19 mouse cellular contexts compared by ENCODE assay signal in genomic region chr14:59690954-59691353, GRCm38 (mm10).
A peak's percentile ranks its signal among the peaks of the same experiment; 100 is the strongest.
DNase-seq lines count a peak whose midpoint lies in the region; ATAC-seq and TF ChIP-seq lines count a peak whose summit lies in the region.
"Had no signal": no experiment of that assay in that cellular context is flagged by ENCODE, and none has a peak within 500 bp of the region (broad histone marks: within the 10 kb centered on the region; RNA-seq: fewer than 3 reads in every experiment).

No protein-coding gene starts in this region.

- TF ChIP-seq CTCF in CH12.LX (conservative IDR thresholded peaks at IDR 0.05 in 1 of 2, IDR thresholded peaks at IDR 0.05 in 1 of 2; ENCODE audit: low read depth in 2 of 2, low read length in 2 of 2): no peak

- no peaks in the 10 kb centered on the region; the same call in 1 of the 2 replicates for H3K27me3 ChIP-seq in embryonic facial prominence, embryonic 13.5 days
- no peaks in the 10 kb centered on the region for H3K27me3 ChIP-seq in embryonic facial prominence, embryonic 10.5 days (replicated peaks; ENCODE audit: low read depth, poor library complexity, severe bottlenecking)
- no peaks in the 10 kb centered on the region for H3K27me3 ChIP-seq in CH12.LX (replicated peaks)
- no peaks in the 10 kb centered on the region; the same call in 1 of the 2 replicates for H3K27me3 ChIP-seq in liver, embryonic 11.5 days (replicated peaks; ENCODE audit: control insufficient read depth, insufficient read depth, low read length)
- H3K27me3 ChIP-seq: forebrain, embryonic 15.5 days; neural tube, embryonic 13.5 days; stomach, embryonic 15.5 days had no signal

- TF ChIP-seq EP300 in CH12.LX (IDR thresholded peaks at IDR 0.05; ENCODE audit: low read length): peak; percentile 42; the same call in 1 of the 2 replicates

- TF ChIP-seq POLR2A in CH12.LX (IDR thresholded peaks at IDR 0.05; ENCODE audit: low read depth, low read length): no peak

- H3K9me3 ChIP-seq in embryonic facial prominence, embryonic 13.5 days: no peaks in the 10 kb centered on the region
- H3K9me3 ChIP-seq in embryonic facial prominence, embryonic 10.5 days: no peaks in the 10 kb centered on the region
- no peaks in the 10 kb centered on the region for H3K9me3 ChIP-seq in CH12.LX (replicated peaks; ENCODE audit: low read length)
- no peaks in the 10 kb centered on the region for H3K9me3 ChIP-seq in liver, embryonic 11.5 days (ENCODE audit: control insufficient read depth, low read length)
- H3K9me3 ChIP-seq: forebrain, embryonic 15.5 days; neural tube, embryonic 13.5 days; stomach, embryonic 15.5 days had no signal

- H3K4me2 ChIP-seq in embryonic facial prominence, embryonic 13.5 days: no peak overlapping the region
- H3K4me2 ChIP-seq in CH12.LX (ENCODE audit: insufficient read depth, low read depth, poor library complexity, severe bottlenecking): no peak overlapping the region
- no peak overlapping the region for H3K4me2 ChIP-seq in liver, embryonic 11.5 days
- H3K4me2 ChIP-seq: forebrain, embryonic 15.5 days; neural tube, embryonic 13.5 days; stomach, embryonic 15.5 days had no signal

- no peaks in the 10 kb centered on the region for H3K36me3 ChIP-seq in embryonic facial prominence, embryonic 13.5 days
- no peaks in the 10 kb centered on the region for H3K36me3 ChIP-seq in embryonic facial prominence, embryonic 10.5 days (replicated peaks)
- H3K36me3 ChIP-seq in CH12.LX (replicated peaks in 1 of 2; ENCODE audit: control insufficient read depth in 1 of 2, insufficient read depth in 1 of 2, low read length in 1 of 2): no peaks in the 10 kb centered on the region
- no peaks in the 10 kb centered on the region for H3K36me3 ChIP-seq in liver, embryonic 11.5 days (ENCODE audit: control insufficient read depth, insufficient read depth, low read length)
- H3K36me3 ChIP-seq: forebrain, embryonic 15.5 days; neural tube, embryonic 13.5 days; stomach, embryonic 15.5 days had no signal

- TF ChIP-seq RAD21 in CH12.LX (IDR thresholded peaks at IDR 0.05; ENCODE audit: low read depth, low read length): no peak

- in situ Hi-C loops in CH12.LX (cut with MboI; ENCODE audit: low pct_ligation_motif_present, low pct_unique_long_range_greater_than_20kb, low sequenced_read_pairs): no loop called here

- no peak overlapping the region for H3K4me3 ChIP-seq in embryonic facial prominence, embryonic 13.5 days
- H3K4me3 ChIP-seq in embryonic facial prominence, embryonic 10.5 days: no peak overlapping the region
- H3K4me3 ChIP-seq in CH12.LX (replicated peaks in 1 of 3; ENCODE audit: low read depth in 2 of 3, low read length in 2 of 3, poor library complexity in 1 of 3): no peak overlapping the region
- no peak overlapping the region for H3K4me3 ChIP-seq in liver, embryonic 11.5 days (ENCODE audit: low read depth, low read length)
- H3K4me3 ChIP-seq: erythroblast, embryonic 14.5 days; forebrain, embryonic 15.5 days; heart, adult 2 months; neural tube, embryonic 13.5 days; stomach, embryonic 15.5 days had no signal

- no peaks in the 10 kb centered on the region for H3K79me2 ChIP-seq in CH12.LX (replicated peaks; ENCODE audit: control insufficient read depth, extremely low read depth, insufficient read depth, poor library complexity, severe bottlenecking)

- 0 out of 2 replicates have a peak overlapping the region, but pooled peaks have one; percentile 2 for H3K27ac ChIP-seq in embryonic facial prominence, embryonic 13.5 days
- H3K27ac ChIP-seq in embryonic facial prominence, embryonic 10.5 days (replicated peaks): no peak overlapping the region
- H3K27ac ChIP-seq in CH12.LX (ENCODE audit: insufficient read depth, low read depth): no peak overlapping the region
- no peak overlapping the region for H3K27ac ChIP-seq in liver, embryonic 11.5 days (ENCODE audit: low read depth, low read length)
- H3K27ac ChIP-seq: forebrain, embryonic 15.5 days; heart, adult 2 months; liver, embryonic 14.5 days; neural tube, embryonic 13.5 days; stomach, embryonic 15.5 days had no signal

- WGBS in embryonic facial prominence, embryonic 13.5 days: 55% methylated on average over 12 of the region's 12 CpGs
- WGBS in embryonic facial prominence, embryonic 10.5 days: 66% methylated on average over 12 of the region's 12 CpGs
- 58% methylated on average over 12 of the region's 12 CpGs for WGBS in liver, embryonic 11.5 days

- no peak for ATAC-seq in embryonic facial prominence, embryonic 13.5 days (ENCODE audit: insufficient number of reproducible peaks, insufficient read depth, low FRiP score, low TSS enrichment, low read depth)
- peak; percentile 91 for ATAC-seq in megakaryocyte, adult 5-6 weeks (ENCODE audit: poor library complexity, severe bottlenecking)
- no peak for ATAC-seq in liver, embryonic 11.5 days (replicated peaks; ENCODE audit: low FRiP score)
- ATAC-seq: activated CD4-positive, CD25-positive, alpha-beta regulatory T cell, adult 4 months; forebrain, embryonic 15.5 days; inflammation-experienced regulatory T-cells, adult 6 months had no signal

- no peak for DNase-seq in embryonic facial prominence, embryonic 10.5 days (ENCODE audit: low spot score)
- peak; percentile 43 for DNase-seq in CH12.LX (ENCODE audit: extremely low read depth)
- DNase-seq in thymus, postnatal 0 days (ENCODE audit: low spot score): peak; percentile 45
- no peak for DNase-seq in c-Kit-positive CD71-positive TER-119-positive erythroid progenitor cells, embryonic 14.5 days (ENCODE audit: low spot score)
- DNase-seq in liver, embryonic 11.5 days (ENCODE audit: low spot score): no peak
- DNase-seq in layer of hippocampus, adult 9-11 months: no peak
- DNase-seq: adrenal gland, postnatal 36 days; cerebellum, postnatal 25 days; heart, adult 2 months; lung, postnatal 10 days had no signal

- H3K4me1 ChIP-seq in embryonic facial prominence, embryonic 13.5 days: peaks cover 18% of the 10 kb centered on the region
- peaks cover 20% of the 10 kb centered on the region for H3K4me1 ChIP-seq in embryonic facial prominence, embryonic 10.5 days
- H3K4me1 ChIP-seq in CH12.LX (ENCODE audit: control insufficient read depth in 1 of 2, insufficient read depth in 2 of 2): peaks cover 12 to 23% of the 10 kb centered on the region in 2 experiments
- peaks cover 5% of the 10 kb centered on the region for H3K4me1 ChIP-seq in liver, embryonic 11.5 days (replicated peaks; ENCODE audit: control insufficient read depth, insufficient read depth, low read length)
- H3K4me1 ChIP-seq: forebrain, embryonic 15.5 days; stomach, embryonic 15.5 days had no signal

- dilution Hi-C loops in CH12.LX (cut with MboI; ENCODE audit: extremely low pct_ligation_motif_present, extremely low pct_unique_long_range_greater_than_20kb, low sequenced_read_pairs): no loop called here

- no peak overlapping the region for H3K9ac ChIP-seq in embryonic facial prominence, embryonic 13.5 days
- H3K9ac ChIP-seq in CH12.LX (ENCODE audit: insufficient read depth, low read depth): no peak overlapping the region
- no peak overlapping the region for H3K9ac ChIP-seq in liver, embryonic 11.5 days (ENCODE audit: low read depth, low read length)
- H3K9ac ChIP-seq: forebrain, embryonic 15.5 days; liver, embryonic 14.5 days; neural tube, embryonic 13.5 days; stomach, embryonic 15.5 days had no signal

TF ChIP-seq in CH12.LX, 34 proteins besides CTCF, POLR2A, EP300 and RAD21:
- TF ChIP-seq JUND (conservative IDR thresholded peaks at IDR 0.05; ENCODE audit: low read depth, low read length) (0 out of 2 replicates have a peak, but pooled peaks have one; percentile 19), BHLHE40 (IDR thresholded peaks at IDR 0.05; ENCODE audit: low read depth, low read length) (peak; percentile 95), TCF12 (IDR thresholded peaks at IDR 0.05; ENCODE audit: low read depth, low read length) (no peak)

Comparison
In these comparisons a context has a peak if more than half of its experiments do, and no peak if none do; other contexts are left out.
1. DNase-seq: peak in CH12.LX (single experiment) and thymus, postnatal 0 days (single experiment); none in embryonic facial prominence, embryonic 10.5 days (single experiment), c-Kit-positive CD71-positive TER-119-positive erythroid progenitor cells, embryonic 14.5 days (single experiment), liver, embryonic 11.5 days (single experiment) and layer of hippocampus, adult 9-11 months (single experiment).